9 mouse cellular contexts compared by ENCODE assay signal in genomic region chr10:99168840-99169764, GRCm38 (mm10). TPM values are rescaled to one million over a fixed set of nuclear protein-coding genes. Genes with fewer than 3 reads are reported as not detected.
DNase-seq lines count a peak whose midpoint lies in the region; ATAC-seq and TF ChIP-seq lines count a peak whose summit lies in the region.
"Had no signal": no experiment of that assay in that cellular context is flagged by ENCODE, and none has a peak within 500 bp of the region (broad histone marks: within the 10 kb centered on the region; RNA-seq: fewer than 3 reads in every experiment).

No protein-coding gene starts in this region.

- DNase-seq in hindbrain, postnatal 0 days (ENCODE audit: low spot score), result peak; percentile 47
- peak; percentile 33 for DNase-seq in T-cell, adult 2 months (ENCODE audit: low spot score)
- peak; percentile 65 for DNase-seq in heart, adult 8-10 months (ENCODE audit: low spot score)
- DNase-seq in kidney, postnatal 4 days, result peak; percentile 57 to 71
- peak; percentile 68 for DNase-seq in skeletal muscle tissue, adult 2 months (ENCODE audit: low read depth, low spot score)
- DNase-seq in urinary bladder, postnatal 25 days (ENCODE audit: low spot score), result no peak
- DNase-seq in frontal cortex, postnatal 14 days (ENCODE audit: low spot score in 2 of 2), result no peak

- no peaks in the 10 kb centered on the region for H3K9me3 ChIP-seq in hindbrain, postnatal 0 days (ENCODE audit: low read length)
- H3K9me3 ChIP-seq in hindbrain, embryonic 12.5 days (replicated peaks), result no peaks in the 10 kb centered on the region

- H3K4me2 ChIP-seq in hindbrain, postnatal 0 days (ENCODE audit: low read depth, low read length), result no peak overlapping the region
- no peak overlapping the region for H3K4me2 ChIP-seq in hindbrain, embryonic 12.5 days (replicated peaks)

- no peak overlapping the region for H3K4me3 ChIP-seq in hindbrain, postnatal 0 days (ENCODE audit: low read length)
- no peak overlapping the region for H3K4me3 ChIP-seq in hindbrain, embryonic 12.5 days

- 0 out of 2 replicates have a peak, but pooled peaks have one; percentile 33 for ATAC-seq in hindbrain, postnatal 0 days
- no peak for ATAC-seq in hindbrain, embryonic 12.5 days (ENCODE audit: low FRiP score)

- H3K9ac ChIP-seq in hindbrain, postnatal 0 days (replicated peaks; ENCODE audit: low read length), result no peak overlapping the region
- no peak overlapping the region for H3K9ac ChIP-seq in hindbrain, embryonic 12.5 days

- H3K36me3 ChIP-seq in hindbrain, postnatal 0 days (ENCODE audit: insufficient read depth, low read length), result no peaks in the 10 kb centered on the region
- H3K36me3 ChIP-seq in hindbrain, embryonic 12.5 days, result no peaks in the 10 kb centered on the region; the same call in 1 of the 2 replicates

- peak; percentile 57 for TF ChIP-seq CTCF in hindbrain, postnatal 0 days (IDR thresholded peaks at IDR 0.05; ENCODE audit: low read depth)

- no peak overlapping the region for H3K27ac ChIP-seq in hindbrain, postnatal 0 days
- no peak overlapping the region for H3K27ac ChIP-seq in hindbrain, embryonic 12.5 days

- no peaks in the 10 kb centered on the region for H3K27me3 ChIP-seq in hindbrain, postnatal 0 days (ENCODE audit: insufficient read depth, low read length)
- no peaks in the 10 kb centered on the region for H3K27me3 ChIP-seq in hindbrain, embryonic 12.5 days

- H3K4me1 ChIP-seq in hindbrain, postnatal 0 days (ENCODE audit: insufficient read depth, low read length), result 0 out of 2 replicates have a peak, but pooled peaks cover 5% of the 10 kb centered on the region
- peaks cover 12% of the 10 kb centered on the region for H3K4me1 ChIP-seq in hindbrain, embryonic 12.5 days

- WGBS in hindbrain, postnatal 0 days, result 79% methylated on average over 11 of the region's 11 CpGs
- WGBS in hindbrain, embryonic 12.5 days, result 80% methylated on average over 11 of the region's 11 CpGs

RNA-seq across cellular contexts. Expression of gene Phxr2, which starts 43.0 kb away (rescaled TPM):
- not detected in 2 replicates for total RNA-seq in hindbrain, postnatal 0 days (2014; rRNA removed)
- polyA plus RNA-seq in hindbrain, postnatal 0 days (2015; fragmentation: Nextera tagmentation; extraction: Ambion mirVana), result not detected in 2 replicates
- polyA plus RNA-seq in hindbrain, embryonic 12.5 days (2016; fragmentation: Nextera tagmentation; extraction: Ambion mirVana), result 0.18 TPM in 1 of 2 replicates, not detected in the other
- not detected for total RNA-seq in heart, adult 8-10 months (2022)
- total RNA-seq: left cerebral cortex, postnatal 10 days had no signal

Comparison
In these comparisons a context has a peak if more than half of its experiments do, and no peak if none do; other contexts are left out.
1. DNase-seq: peak in hindbrain, postnatal 0 days (single experiment), T-cell, adult 2 months (single experiment), heart, adult 8-10 months (single experiment), kidney, postnatal 4 days (2 of 2) and skeletal muscle tissue, adult 2 months (single experiment); none in urinary bladder, postnatal 25 days (single experiment) and frontal cortex, postnatal 14 days (0 of 2).